Mouse (Mus musculus) liver, embryonic 14.5 days (tissue): ENCODE measurements at regions not wholly inside any gene's neighbourhood (a gene's known extent, or its start where the extent isn't known, plus 50 kb on each side); places are given as distances from the start of the nearest gene placed in this dataset.

Source experiments
- ATAC-seq: fragments of 200-750 bp; cut with Nextera tagmentation; 2 replicates; pipeline ENCODE4 v1.8.0; 2017; ENCODE audit warnings: moderate number of reproducible peaks, mild to moderate bottlenecking, moderate library complexity; ENCODE audit not compliant: insufficient read depth
- DNase-seq, 3 experiments: peaks; one replicate each; pipeline ENCODE4 v3.0.0-alpha.2; 2012 to 2013; ENCODE audit warnings: low read depth in 3 of 3, low spot score in 3 of 3
- H3K27ac ChIP-seq: fragments of 300-500 bp; sonication (generic); 2 replicates; pipeline ENCODE4 v1.5.1; 2014; ENCODE audit warnings: moderate library complexity, mild to moderate bottlenecking, control low read depth, inconsistent platforms
- H3K27me3 ChIP-seq: fragments of 300-500 bp; sonication (generic); 2 replicates; pipeline ENCODE4 v1.6.1; 2014; ENCODE audit warnings: mild to moderate bottlenecking, low read length, moderate library complexity; ENCODE audit not compliant: control insufficient read depth, insufficient read depth
- H3K36me3 ChIP-seq: fragments of 300-500 bp; sonication (generic); replicated peaks from 2 replicates; pipeline ENCODE4 v1.6.1; 2014; ENCODE audit warnings: low read depth; ENCODE audit not compliant: control insufficient read depth, insufficient read depth
- H3K4me1 ChIP-seq, 2 experiments: fragments of 200-500 bp in 1 of 2; fragments of 300-500 bp in 1 of 2; sonication (generic) in 1 of 2; replicated peaks; 2 replicates each; pipeline ENCODE4 v1.6.1; 2012 to 2014; ENCODE audit warnings: antibody characterized with exemption in 1 of 2, inconsistent platforms in 1 of 2, low read length in 1 of 2; ENCODE audit not compliant: control insufficient read depth in 2 of 2, insufficient read depth in 2 of 2
- H3K4me2 ChIP-seq: fragments of 300-500 bp; sonication (generic); 2 replicates; pipeline ENCODE4 v1.6.1; 2014; ENCODE audit warnings: low read depth, mild to moderate bottlenecking, control low read depth, moderate library complexity
- H3K4me3 ChIP-seq, 2 experiments: fragments of 200-500 bp in 1 of 2; fragments of 300-500 bp in 1 of 2; sonication (generic) in 1 of 2; 2 replicates each; pipeline ENCODE4 v1.5.1; 2012 to 2014; ENCODE audit warnings: low read depth in 2 of 2, low read length in 2 of 2, mild to moderate bottlenecking in 2 of 2, control low read depth in 1 of 2, inconsistent platforms in 1 of 2, moderate library complexity in 1 of 2; ENCODE audit not compliant: insufficient read depth in 1 of 2
- H3K9ac ChIP-seq: fragments of 300-500 bp; sonication (generic); replicated peaks from 2 replicates; pipeline ENCODE4 v1.6.1; 2014; ENCODE audit warnings: mild to moderate bottlenecking, control low read depth, moderate library complexity
- H3K9me3 ChIP-seq: fragments of 300-500 bp; sonication (generic); 2 replicates; pipeline ENCODE4 v1.6.1; 2016; ENCODE audit warnings: low read length, mixed read lengths; ENCODE audit not compliant: control insufficient read depth
- CTCF ChIP-seq: IDR thresholded peaks from 2 replicates; pipeline ENCODE4 v1.5.1; 2016; ENCODE audit warnings: antibody characterized with exemption, low read depth, control low read depth
- EP300 ChIP-seq: IDR thresholded peaks from 2 replicates; pipeline ENCODE4 v1.6.1; 2016; ENCODE audit warnings: antibody characterized with exemption, low read depth
- WGBS: fragments of 180-500 bp; shearing (Covaris S2); extraction: QIAGEN DNeasy Blood & Tissue Kit; methylation state at CpG from one replicate; pipeline ENCODE4 v1.1.7; 2014; ENCODE audit not compliant: insufficient replicate concordance; 5-methylcytosine and 5-hydroxymethylcytosine counted together

GRCm38 (mm10) chr7:40753490-40753889, 144.6 kb upstream of the Vstm2b start:
- H3K36me3 ChIP-seq: no peaks in the 10 kb centered on the region
- H3K27me3 ChIP-seq: no peaks in the 10 kb centered on the region
- no peak overlapping the region for H3K4me3 ChIP-seq
- no peaks in the 10 kb centered on the region for H3K9me3 ChIP-seq
- H3K4me1 ChIP-seq: no peaks in the 10 kb centered on the region
- ATAC-seq (no peak), DNase-seq (no peak)
- WGBS: 24% methylated on average over 1 of the region's 1 CpGs
- H3K9ac ChIP-seq: no peak overlapping the region
- no peak for TF ChIP-seq EP300
- no peak for TF ChIP-seq CTCF
- H3K27ac ChIP-seq: no peak overlapping the region
- no peak overlapping the region for H3K4me2 ChIP-seq

DNA sequence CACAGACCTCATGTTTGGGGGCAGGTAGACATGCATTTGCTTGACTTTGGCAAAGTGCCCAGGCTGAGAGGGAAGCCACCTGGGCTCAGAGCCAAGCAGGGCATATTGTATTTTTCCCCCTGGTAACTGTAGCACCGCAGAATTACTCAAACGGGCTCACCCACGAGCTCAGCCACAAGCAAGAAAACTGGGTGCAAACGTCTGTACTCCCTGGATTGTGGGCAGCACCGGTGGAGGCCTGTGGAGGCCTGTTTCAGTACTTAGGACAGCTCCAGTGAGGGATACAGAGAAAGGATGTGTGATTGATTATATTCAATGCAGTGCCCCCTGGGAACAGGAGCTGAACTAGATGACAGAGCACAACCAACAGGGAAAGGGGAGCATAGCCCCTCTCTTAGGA, 135.6 kb upstream of the Vstm2b start:
- no peak for ATAC-seq
- no peak overlapping the region for H3K9ac ChIP-seq
- no peaks in the 10 kb centered on the region for H3K27me3 ChIP-seq
- TF ChIP-seq CTCF: no peak
- TF ChIP-seq EP300: no peak
- DNase-seq: no peak
- no peaks in the 10 kb centered on the region for H3K36me3 ChIP-seq
- H3K4me1 ChIP-seq: no peaks in the 10 kb centered on the region
- H3K4me3 ChIP-seq: no peak overlapping the region
- no peak overlapping the region for H3K4me2 ChIP-seq
- H3K9me3 ChIP-seq: no peaks in the 10 kb centered on the region
- 14% methylated on average over 5 of the region's 5 CpGs for WGBS
- no peak overlapping the region for H3K27ac ChIP-seq

GRCm38 (mm10) chr7:40766142-40766541, 132.0 kb upstream of the Vstm2b start:
- no peak overlapping the region for H3K9ac ChIP-seq
- TF ChIP-seq EP300 (no peak), CTCF (no peak)
- DNase-seq: no peak
- no peaks in the 10 kb centered on the region for H3K36me3 ChIP-seq
- no peaks in the 10 kb centered on the region for H3K9me3 ChIP-seq
- no peaks in the 10 kb centered on the region for H3K4me1 ChIP-seq
- no peak overlapping the region for H3K27ac ChIP-seq
- H3K27me3 ChIP-seq: no peaks in the 10 kb centered on the region
- WGBS: 38% methylated on average over 3 of the region's 3 CpGs
- ATAC-seq: no peak
- H3K4me3 ChIP-seq: no peak overlapping the region
- H3K4me2 ChIP-seq: no peak overlapping the region

DNA sequence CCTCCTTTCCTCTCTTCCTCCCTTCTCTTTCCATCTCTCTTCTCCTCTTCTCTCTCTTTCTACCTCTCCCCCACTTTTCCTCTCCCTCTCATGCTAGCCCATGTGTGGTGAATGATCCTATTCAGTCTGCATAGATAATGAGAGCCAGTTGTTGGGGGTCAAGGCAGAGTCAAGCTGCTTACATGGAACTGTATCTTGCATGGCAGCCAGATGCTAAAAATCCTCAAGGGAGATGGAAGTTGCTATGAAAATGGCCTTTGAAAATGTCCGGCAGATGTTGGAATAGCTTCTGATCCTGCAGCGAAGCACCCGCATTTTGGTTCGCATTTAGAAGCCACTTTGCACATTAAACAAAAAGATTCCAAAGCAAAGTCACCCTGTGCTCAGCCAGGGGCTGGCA, 121.9 kb upstream of the Vstm2b start:
- H3K36me3 ChIP-seq: no peaks in the 10 kb centered on the region
- H3K4me1 ChIP-seq: no peaks in the 10 kb centered on the region
- DNase-seq: no peak
- 33% methylated on average over 4 of the region's 4 CpGs for WGBS
- H3K9me3 ChIP-seq: no peaks in the 10 kb centered on the region
- H3K4me3 ChIP-seq: no peak overlapping the region
- no peak overlapping the region for H3K9ac ChIP-seq
- no peak for TF ChIP-seq CTCF
- TF ChIP-seq EP300: no peak
- ATAC-seq: no peak
- no peak overlapping the region for H3K27ac ChIP-seq
- H3K4me2 ChIP-seq: no peak overlapping the region
- H3K27me3 ChIP-seq: no peaks in the 10 kb centered on the region

DNA sequence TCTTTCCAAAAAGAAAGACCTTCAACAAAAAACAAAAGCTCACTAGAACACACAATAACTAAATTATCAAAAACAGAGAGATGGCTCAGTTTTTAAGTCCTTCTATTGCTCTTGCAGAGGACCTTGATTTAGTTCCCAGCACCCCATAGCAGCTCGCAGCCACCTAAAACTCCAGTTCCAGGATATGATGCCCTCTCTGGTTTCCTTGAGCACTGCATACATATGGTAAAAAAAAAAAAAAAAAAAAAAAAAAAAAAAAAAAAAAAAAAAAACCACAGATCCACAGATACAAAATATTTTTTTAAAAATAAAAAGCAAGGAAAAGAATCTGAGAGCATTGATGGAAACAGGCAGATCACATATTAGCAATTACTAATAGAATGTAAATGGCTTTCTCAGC, 113.2 kb upstream of the Vstm2b start:
- Histone ChIP-seq H3K9me3 (no peaks in the 10 kb centered on the region), H3K4me2 (no peak overlapping the region), H3K4me3 (no peak overlapping the region), H3K27ac (no peak overlapping the region), H3K27me3 (no peaks in the 10 kb centered on the region), H3K4me1 (no peaks in the 10 kb centered on the region), H3K9ac (no peak overlapping the region), H3K36me3 (no peaks in the 10 kb centered on the region)
- no peak for TF ChIP-seq CTCF
- no peak for TF ChIP-seq EP300
- no peak for DNase-seq
- ATAC-seq: no peak
- 48% methylated on average over 1 of the region's 1 CpGs for WGBS
